Mouse (Mus musculus): Measurements from ENCODE around the gene Lpin1.

Lpin1 gene

GRCm38 (mm10) chr12:16618512-16619274, 7.9 kb upstream of the Lpin1 start:
- DNase-seq (ENCODE audit: low spot score) = peak; percentile 29

GRCm38 (mm10) chr12:16615738-16616137, 5.0 kb upstream of the Lpin1 start:
- DNase-seq (ENCODE audit: low spot score) = no peak

GRCm38 (mm10) chr12:16614556-16614955, 3.8 kb upstream of the Lpin1 start:
- DNase-seq (ENCODE audit: low spot score) = no peak

- no peak for DNase-seq (ENCODE audit: low spot score)
Measured at GRCm38 (mm10) chr12:16605624-16606023, 5.1 kb downstream of the Lpin1 start.

- no peak for DNase-seq (ENCODE audit: low spot score)
Measured at GRCm38 (mm10) chr12:16602271-16602670, 8.5 kb downstream of the Lpin1 start.

GRCm38 (mm10) chr12:16600374-16600773, 10.4 kb downstream of the Lpin1 start:
- no peak for DNase-seq (ENCODE audit: low spot score)

- DNase-seq (ENCODE audit: low spot score) = no peak
Measured at GRCm38 (mm10) chr12:16599359-16599758, 11.4 kb downstream of the Lpin1 start.

GRCm38 (mm10) chr12:16593761-16594160, 17.0 kb downstream of the Lpin1 start:
- DNase-seq (ENCODE audit: low spot score) = no peak

- DNase-seq (ENCODE audit: low spot score) = no peak
Measured at GRCm38 (mm10) chr12:16593014-16593413, 17.8 kb downstream of the Lpin1 start.

GRCm38 (mm10) chr12:16592451-16592850, 18.3 kb downstream of the Lpin1 start:
- DNase-seq (ENCODE audit: low spot score) = no peak

GRCm38 (mm10) chr12:16591453-16592200, 19.1 kb downstream of the Lpin1 start:
- peak; percentile 91 for DNase-seq (ENCODE audit: low spot score)

- DNase-seq (ENCODE audit: low spot score) = no peak
Measured at GRCm38 (mm10) chr12:16589966-16590365, 20.8 kb downstream of the Lpin1 start.

GRCm38 (mm10) chr12:16589204-16589949, 21.4 kb downstream of the Lpin1 start:
- peak; percentile 96 for DNase-seq (ENCODE audit: low spot score)

GRCm38 (mm10) chr12:16588396-16589042, 22.2 kb downstream of the Lpin1 start:
- no peak for DNase-seq (ENCODE audit: low spot score)

GRCm38 (mm10) chr12:16587767-16588166, 23.0 kb downstream of the Lpin1 start:
- DNase-seq (ENCODE audit: low spot score) = no peak

GRCm38 (mm10) chr12:16587111-16587510, 23.7 kb downstream of the Lpin1 start:
- DNase-seq (ENCODE audit: low spot score) = no peak

GRCm38 (mm10) chr12:16584964-16585363, 25.8 kb downstream of the Lpin1 start:
- no peak for DNase-seq (ENCODE audit: low spot score)

- DNase-seq (ENCODE audit: low spot score) = peak; percentile 9
Measured at GRCm38 (mm10) chr12:16584035-16584682, 26.6 kb downstream of the Lpin1 start.

GRCm38 (mm10) chr12:16583313-16583712, 27.5 kb downstream of the Lpin1 start:
- no peak for DNase-seq (ENCODE audit: low spot score)

GRCm38 (mm10) chr12:16580306-16580705, 30.5 kb downstream of the Lpin1 start:
- no peak for DNase-seq (ENCODE audit: low spot score)

GRCm38 (mm10) chr12:16577665-16578233, 33.0 kb downstream of the Lpin1 start:
- no peak for DNase-seq (ENCODE audit: low spot score)

All from retina, embryonic 14.5 days (tissue).